Comparison of ENCODE assay signal across 20 mouse cellular contexts in the genomic region with DNA sequence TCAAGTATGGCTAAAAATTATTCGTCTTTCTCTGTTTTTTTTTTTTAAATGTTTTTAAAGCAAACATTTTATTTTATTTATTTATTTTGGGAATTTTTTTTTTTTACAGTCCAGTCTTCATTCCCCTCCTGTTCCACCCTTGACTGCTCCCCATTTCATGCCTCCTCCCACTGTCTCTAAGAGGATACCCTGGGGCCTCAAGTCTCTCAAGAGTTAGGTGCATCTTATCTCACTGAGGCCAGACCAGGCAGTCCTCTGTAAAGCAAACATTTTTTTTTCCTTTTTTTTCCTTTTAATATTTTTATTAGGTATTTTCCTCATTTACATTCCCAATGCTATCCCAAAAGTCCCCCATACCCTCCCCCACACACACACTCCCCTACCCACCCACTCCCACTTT.
A peak's percentile ranks its signal among the peaks of the same experiment; 100 is the strongest.
DNase-seq lines count a peak whose midpoint lies in the region; ATAC-seq lines count a peak whose summit lies in the region.
"Had no signal": no experiment of that assay in that cellular context is flagged by ENCODE, and none has a peak within 500 bp of the region (broad histone marks: within the 10 kb centered on the region; RNA-seq: fewer than 3 reads in every experiment).

No protein-coding gene starts in this region.

- ATAC-seq in heart, embryonic 11.5 days (replicated peaks; ENCODE audit: insufficient number of reproducible peaks, low FRiP score, low TSS enrichment): peak; percentile 94
- ATAC-seq in lung, embryonic 15.5 days (ENCODE audit: borderline replicate concordance, extremely low read depth, low FRiP score, low TSS enrichment): peak; percentile 82; the same call in 1 of the 2 replicates
- ATAC-seq in megakaryocyte-erythroid progenitor cell, adult 5-6 weeks (replicated peaks; ENCODE audit: low FRiP score, low TSS enrichment, poor library complexity, severe bottlenecking): peak; percentile 69; the same call in 1 of the 2 replicates
- ATAC-seq in midbrain, embryonic 14.5 days (ENCODE audit: low FRiP score, low TSS enrichment): no peak
- no peak for ATAC-seq in midbrain, embryonic 15.5 days (replicated peaks)
- ATAC-seq: hindbrain, embryonic 16.5 days had no signal

- H3K4me2 ChIP-seq in heart, embryonic 11.5 days: peak overlapping the region; percentile 57
- H3K4me2 ChIP-seq in lung, embryonic 15.5 days: no peak overlapping the region
- no peak overlapping the region for H3K4me2 ChIP-seq in midbrain, embryonic 14.5 days (ENCODE audit: low read length)
- no peak overlapping the region for H3K4me2 ChIP-seq in midbrain, embryonic 15.5 days
- H3K4me2 ChIP-seq: embryonic facial prominence, embryonic 13.5 days; forebrain, embryonic 12.5 days; limb, embryonic 15.5 days; midbrain, embryonic 11.5 days had no signal

- H3K36me3 ChIP-seq in heart, embryonic 11.5 days (ENCODE audit: control insufficient read depth, insufficient read depth, low read length): no peaks in the 10 kb centered on the region
- H3K36me3 ChIP-seq in lung, embryonic 15.5 days: no peaks in the 10 kb centered on the region
- no peaks in the 10 kb centered on the region for H3K36me3 ChIP-seq in midbrain, embryonic 14.5 days (ENCODE audit: control insufficient read depth, insufficient read depth, low read length)
- no peaks in the 10 kb centered on the region for H3K36me3 ChIP-seq in midbrain, embryonic 15.5 days (replicated peaks)
- H3K36me3 ChIP-seq: embryonic facial prominence, embryonic 13.5 days; forebrain, embryonic 12.5 days; limb, embryonic 15.5 days had no signal

- intact Hi-C loops in heart, postnatal 36 days (cut with DNase I): no loop called here

- peak overlapping the region; percentile 73; the same call in 1 of the 2 replicates for H3K27ac ChIP-seq in heart, embryonic 11.5 days (ENCODE audit: low read depth, low read length)
- 0 out of 2 replicates have a peak overlapping the region, but pooled peaks have one; percentile 53 for H3K27ac ChIP-seq in lung, embryonic 15.5 days
- H3K27ac ChIP-seq in midbrain, embryonic 14.5 days (replicated peaks; ENCODE audit: low read depth, low read length): no peak overlapping the region
- no peak overlapping the region for H3K27ac ChIP-seq in midbrain, embryonic 15.5 days
- H3K27ac ChIP-seq: embryonic facial prominence, embryonic 13.5 days; forebrain, embryonic 12.5 days; limb, embryonic 15.5 days had no signal

- no peak for DNase-seq in heart, postnatal 36 days
- DNase-seq in lung, postnatal 10 days: no peak
- DNase-seq in liver: peak; percentile 69
- DNase-seq in midbrain, embryonic 14.5 days: no peak
- DNase-seq: adrenal gland, postnatal 14 days; cerebellum, adult 9-10 months; gastrocnemius, postnatal 25 days; heart, postnatal 10 days; kidney, adult 2 months; lung, postnatal 4 days had no signal

- H3K27me3 ChIP-seq in heart, embryonic 11.5 days (ENCODE audit: control insufficient read depth, insufficient read depth, low read length): no peaks in the 10 kb centered on the region
- H3K27me3 ChIP-seq in lung, embryonic 15.5 days: no peaks in the 10 kb centered on the region
- no peaks in the 10 kb centered on the region for H3K27me3 ChIP-seq in midbrain, embryonic 14.5 days (ENCODE audit: control insufficient read depth, insufficient read depth, low read length)
- H3K27me3 ChIP-seq in midbrain, embryonic 15.5 days (replicated peaks): no peaks in the 10 kb centered on the region
- H3K27me3 ChIP-seq: embryonic facial prominence, embryonic 13.5 days; forebrain, embryonic 12.5 days; limb, embryonic 15.5 days had no signal

- no peaks in the 10 kb centered on the region for H3K4me1 ChIP-seq in heart, embryonic 11.5 days (ENCODE audit: control insufficient read depth, insufficient read depth, low read length)
- peaks cover 11% of the 10 kb centered on the region for H3K4me1 ChIP-seq in lung, embryonic 15.5 days
- H3K4me1 ChIP-seq in midbrain, embryonic 14.5 days (ENCODE audit: control insufficient read depth, insufficient read depth, low read length): no peaks in the 10 kb centered on the region
- H3K4me1 ChIP-seq in midbrain, embryonic 15.5 days: no peaks in the 10 kb centered on the region
- H3K4me1 ChIP-seq: embryonic facial prominence, embryonic 13.5 days; forebrain, embryonic 12.5 days; limb, embryonic 15.5 days had no signal

- H3K9ac ChIP-seq in heart, embryonic 11.5 days (ENCODE audit: low read depth, low read length): no peak overlapping the region
- H3K9ac ChIP-seq in lung, embryonic 15.5 days: no peak overlapping the region
- no peak overlapping the region for H3K9ac ChIP-seq in midbrain, embryonic 14.5 days (replicated peaks; ENCODE audit: low read length)
- no peak overlapping the region for H3K9ac ChIP-seq in midbrain, embryonic 15.5 days
- H3K9ac ChIP-seq: embryonic facial prominence, embryonic 13.5 days; forebrain, embryonic 12.5 days; limb, embryonic 15.5 days had no signal

- no peaks in the 10 kb centered on the region for H3K9me3 ChIP-seq in heart, embryonic 11.5 days (replicated peaks; ENCODE audit: control insufficient read depth, low read length)
- no peaks in the 10 kb centered on the region for H3K9me3 ChIP-seq in lung, embryonic 15.5 days
- H3K9me3 ChIP-seq in midbrain, embryonic 14.5 days (ENCODE audit: control insufficient read depth, low read length): no peaks in the 10 kb centered on the region
- no peaks in the 10 kb centered on the region for H3K9me3 ChIP-seq in midbrain, embryonic 15.5 days
- H3K9me3 ChIP-seq: embryonic facial prominence, embryonic 13.5 days; forebrain, embryonic 12.5 days; limb, embryonic 15.5 days had no signal

- WGBS in heart, embryonic 11.5 days (ENCODE audit: insufficient replicate concordance): 68% methylated on average over 1 of the region's 1 CpGs
- 56% methylated on average over 1 of the region's 1 CpGs for WGBS in lung, embryonic 15.5 days
- 91% methylated on average over 1 of the region's 1 CpGs for WGBS in midbrain, embryonic 14.5 days
- WGBS in midbrain, embryonic 15.5 days: 97% methylated on average over 1 of the region's 1 CpGs

- H3K4me3 ChIP-seq in heart, embryonic 11.5 days (ENCODE audit: low read depth, low read length): no peak overlapping the region
- no peak overlapping the region for H3K4me3 ChIP-seq in lung, embryonic 15.5 days
- H3K4me3 ChIP-seq in midbrain, embryonic 14.5 days (replicated peaks; ENCODE audit: low read depth, low read length): no peak overlapping the region
- no peak overlapping the region for H3K4me3 ChIP-seq in midbrain, embryonic 15.5 days
- H3K4me3 ChIP-seq: embryonic facial prominence, embryonic 13.5 days; forebrain, embryonic 12.5 days; limb, embryonic 15.5 days; myocyte had no signal

Comparison
In these comparisons a context has a peak if more than half of its experiments do, and no peak if none do; other contexts are left out.
1. ATAC-seq: peak in heart, embryonic 11.5 days (single experiment), lung, embryonic 15.5 days (single experiment) and megakaryocyte-erythroid progenitor cell, adult 5-6 weeks (single experiment); none in midbrain, embryonic 14.5 days (single experiment) and midbrain, embryonic 15.5 days (single experiment).
2. H3K27ac ChIP-seq: peak in heart, embryonic 11.5 days (single experiment) and lung, embryonic 15.5 days (single experiment); none in midbrain, embryonic 14.5 days (single experiment) and midbrain, embryonic 15.5 days (single experiment).